Mouse (Mus musculus) small intestine, adult 2 months (tissue): ENCODE measurements at regions not wholly inside any gene's neighbourhood (a gene's known extent, or its start where the extent isn't known, plus 50 kb on each side); places are given as distances from the start of the nearest gene placed in this dataset.

Experiments
- CTCF ChIP-seq: fragments of 200-500 bp; IDR thresholded peaks from 2 replicates; pipeline ENCODE4 v1.5.1; 2012; ENCODE audit warnings: low read depth, mild to moderate bottlenecking, control low read depth, inconsistent platforms, low read length, moderate library complexity, mixed read lengths; ENCODE audit not compliant: insufficient replicate concordance, insufficient read length; ENCODE audit errors: extremely low read depth
- POLR2A ChIP-seq: fragments of 200-500 bp; IDR thresholded peaks from 2 replicates; pipeline ENCODE4 v1.6.1; 2012; ENCODE audit warnings: low read depth, mild to moderate bottlenecking, control low read depth, inconsistent platforms, low read length, moderate library complexity

GRCm38 (mm10) chr3:121864734-121865445, 49.8 kb upstream of the Abcd3 start:
- no peak for TF ChIP-seq CTCF
- no peak for TF ChIP-seq POLR2A
